Comparison of ENCODE assay signal across 8 mouse cellular contexts in genomic region chr2:164487115-164487527, GRCm38 (mm10). TPM values are rescaled to one million over a fixed set of nuclear protein-coding genes. Genes with fewer than 3 reads are reported as not detected.
A peak's percentile ranks its signal among the peaks of the same experiment; 100 is the strongest.
DNase-seq lines count a peak whose midpoint lies in the region; ATAC-seq and TF ChIP-seq lines count a peak whose summit lies in the region.

No protein-coding gene starts in this region.

- DNase-seq in liver, adult 2 months (ENCODE audit: extremely low read depth, low read depth, low spot score), result no peak
- DNase-seq in liver, result no peak
- DNase-seq in adrenal gland, adult 18-20 months (ENCODE audit: low spot score in 2 of 2), result no peak
- no peak for DNase-seq in adrenal gland, postnatal 14 days
- no peak for DNase-seq in kidney, adult 11 months

- peak; percentile 45; the same call in 1 of the 2 replicates for ATAC-seq in embryonic facial prominence, embryonic 15.5 days (ENCODE audit: insufficient number of reproducible peaks, low FRiP score, low TSS enrichment, low read depth)
- 0 out of 2 replicates have a peak, but pooled peaks have one; percentile 9 for ATAC-seq in intestine, postnatal 0 days
- no peak; the same call in 1 of the 2 replicates for ATAC-seq in neural tube, embryonic 14.5 days (ENCODE audit: low read depth)

- H3K79me2 ChIP-seq in liver, adult 2 months (ENCODE audit: control insufficient read depth, insufficient read depth, low read length), result no peaks in the 10 kb centered on the region

- H3K4me2 ChIP-seq in embryonic facial prominence, embryonic 15.5 days (replicated peaks), result peak overlapping the region; percentile 99
- peak overlapping the region; percentile 98 for H3K4me2 ChIP-seq in intestine, postnatal 0 days (replicated peaks; ENCODE audit: low read depth)
- H3K4me2 ChIP-seq in neural tube, embryonic 14.5 days (ENCODE audit: low read depth, low read length), result peak overlapping the region; percentile 99

- TF ChIP-seq POLR2A in liver, adult 2 months (IDR thresholded peaks at IDR 0.05; ENCODE audit: extremely low read depth, insufficient read depth, low read length), result no peak

- H3K9ac ChIP-seq in liver, adult 2 months (ENCODE audit: low read depth, low read length), result peak overlapping the region; percentile 92
- peak overlapping the region; percentile 50 for H3K9ac ChIP-seq in embryonic facial prominence, embryonic 15.5 days
- H3K9ac ChIP-seq in intestine, postnatal 0 days (ENCODE audit: low read depth, low read length), result peak overlapping the region; percentile 80
- H3K9ac ChIP-seq in neural tube, embryonic 14.5 days (replicated peaks; ENCODE audit: low read depth, low read length), result peak overlapping the region; percentile 64

- H3K36me3 ChIP-seq in liver, adult 2 months (ENCODE audit: control insufficient read depth, insufficient read depth, low read length), result no peaks in the 10 kb centered on the region
- H3K36me3 ChIP-seq in embryonic facial prominence, embryonic 15.5 days, result no peaks in the 10 kb centered on the region; the same call in 1 of the 2 replicates
- peaks cover 18% of the 10 kb centered on the region; the same call in 1 of the 2 replicates for H3K36me3 ChIP-seq in intestine, postnatal 0 days (ENCODE audit: control insufficient read depth, insufficient read depth)
- 0 out of 2 replicates have a peak, but pooled peaks cover 10% of the 10 kb centered on the region for H3K36me3 ChIP-seq in neural tube, embryonic 14.5 days (ENCODE audit: control insufficient read depth, insufficient read depth, low read length)

- H3K9me3 ChIP-seq in embryonic facial prominence, embryonic 15.5 days (replicated peaks), result no peaks in the 10 kb centered on the region
- H3K9me3 ChIP-seq in intestine, postnatal 0 days (ENCODE audit: control insufficient read depth), result no peaks in the 10 kb centered on the region
- H3K9me3 ChIP-seq in neural tube, embryonic 14.5 days (ENCODE audit: control insufficient read depth, low read length), result no peaks in the 10 kb centered on the region

- TF ChIP-seq CTCF in liver, adult 2 months (IDR thresholded peaks at IDR 0.05; ENCODE audit: low read depth, low read length), result no peak
- TF ChIP-seq CTCF in intestine, postnatal 0 days (IDR thresholded peaks at IDR 0.05; ENCODE audit: low read depth), result no peak

- no peak overlapping the region for H3K27ac ChIP-seq in liver, adult 2 months (replicated peaks; ENCODE audit: insufficient read depth, low read depth, low read length)
- no peak overlapping the region for H3K27ac ChIP-seq in embryonic facial prominence, embryonic 15.5 days (replicated peaks)
- no peak overlapping the region for H3K27ac ChIP-seq in intestine, postnatal 0 days (ENCODE audit: low read depth, low read length)
- no peak overlapping the region; the same call in 1 of the 2 replicates for H3K27ac ChIP-seq in neural tube, embryonic 14.5 days (ENCODE audit: low read depth, low read length)

- H3K4me3 ChIP-seq in liver, adult 2 months (ENCODE audit: insufficient read depth, low read depth, low read length), result peak overlapping the region; percentile 93
- peak overlapping the region; percentile 66 for H3K4me3 ChIP-seq in embryonic facial prominence, embryonic 15.5 days (replicated peaks)
- H3K4me3 ChIP-seq in intestine, postnatal 0 days (ENCODE audit: low read depth, low read length), result peak overlapping the region; percentile 84
- H3K4me3 ChIP-seq in neural tube, embryonic 14.5 days (ENCODE audit: low read depth, low read length), result peak overlapping the region; percentile 63

- WGBS in liver, adult 2 months, result 22% methylated on average over 11 of the region's 11 CpGs
- 16% methylated on average over 11 of the region's 11 CpGs for WGBS in embryonic facial prominence, embryonic 15.5 days
- 8% methylated on average over 11 of the region's 11 CpGs for WGBS in intestine, postnatal 0 days
- WGBS in neural tube, embryonic 14.5 days, result 12% methylated on average over 11 of the region's 11 CpGs

- H3K4me1 ChIP-seq in liver, adult 2 months (ENCODE audit: control insufficient read depth, insufficient read depth, low read length), result peaks cover 7% of the 10 kb centered on the region; the same call in 1 of the 2 replicates
- peaks cover 22% of the 10 kb centered on the region for H3K4me1 ChIP-seq in embryonic facial prominence, embryonic 15.5 days
- H3K4me1 ChIP-seq in intestine, postnatal 0 days (replicated peaks; ENCODE audit: control insufficient read depth, insufficient read depth, low read length), result no peaks in the 10 kb centered on the region
- 0 out of 2 replicates have a peak, but pooled peaks cover 3% of the 10 kb centered on the region for H3K4me1 ChIP-seq in neural tube, embryonic 14.5 days (ENCODE audit: control insufficient read depth, insufficient read depth, low read length)

- H3K27me3 ChIP-seq in liver, adult 2 months (ENCODE audit: control insufficient read depth, insufficient read depth, low read length), result no peaks in the 10 kb centered on the region; the same call in 1 of the 2 replicates
- H3K27me3 ChIP-seq in embryonic facial prominence, embryonic 15.5 days, result peaks cover 23% of the 10 kb centered on the region
- no peaks in the 10 kb centered on the region for H3K27me3 ChIP-seq in intestine, postnatal 0 days (replicated peaks; ENCODE audit: control insufficient read depth, insufficient read depth, low read length)
- H3K27me3 ChIP-seq in neural tube, embryonic 14.5 days (ENCODE audit: control insufficient read depth, insufficient read depth, low read length), result 0 out of 2 replicates have a peak, but pooled peaks cover 3% of the 10 kb centered on the region

RNA-seq across cellular contexts. Expression of gene Dbndd2, which starts 1.2 kb away (rescaled TPM):
- total RNA-seq in liver, adult 2 months (2014; rRNA removed), result 8.1 and 10.1 TPM in 2 replicates
- polyA plus RNA-seq in liver, adult 2 months (2012; rRNA removed), result 7.6 and 9.5 TPM in 2 replicates
- polyA plus RNA-seq in embryonic facial prominence, embryonic 15.5 days (2015; fragmentation: Nextera tagmentation; extraction: Ambion mirVana), result 8.4 and 10.3 TPM in 2 replicates
- polyA plus RNA-seq in intestine, postnatal 0 days (2015; fragmentation: Nextera tagmentation; extraction: Ambion mirVana), result 15.9 and 18.8 TPM in 2 replicates
- 13.7 and 15.6 TPM in 2 replicates for polyA plus RNA-seq in neural tube, embryonic 14.5 days (2014; fragmentation: Nextera tagmentation; extraction: Ambion mirVana)
- 10 to 100 TPM in 1 of 2 experiments, 1 to 10 TPM in 1; 7.6 to 20.9 TPM for total RNA-seq in adrenal gland, adult 18-20 months (2021)
- 10.0 and 13.8 TPM in 2 replicates for total RNA-seq in adrenal gland, postnatal 14 days (2021)

RNA-seq across cellular contexts. Expression of gene Pigt, which starts 10.2 kb away (rescaled TPM):
- 7.5 and 14.2 TPM in 2 replicates for total RNA-seq in liver, adult 2 months (2014; rRNA removed)
- 56.7 and 63.7 TPM in 2 replicates for polyA plus RNA-seq in liver, adult 2 months (2012; rRNA removed)
- polyA plus RNA-seq in embryonic facial prominence, embryonic 15.5 days (2015; fragmentation: Nextera tagmentation; extraction: Ambion mirVana), result 63.0 and 70.5 TPM in 2 replicates
- polyA plus RNA-seq in intestine, postnatal 0 days (2015; fragmentation: Nextera tagmentation; extraction: Ambion mirVana), result 75.8 and 83.0 TPM in 2 replicates
- polyA plus RNA-seq in neural tube, embryonic 14.5 days (2014; fragmentation: Nextera tagmentation; extraction: Ambion mirVana), result 96.6 and 118 TPM in 2 replicates
- 10 to 100 TPM; 63.3 to 93.6 TPM for total RNA-seq in adrenal gland, adult 18-20 months (2021)
- total RNA-seq in adrenal gland, postnatal 14 days (2021), result 85.2 and 89.0 TPM in 2 replicates

RNA-seq across cellular contexts. Expression of gene Trp53tg5, which starts 13.6 kb away (rescaled TPM):
- not detected in 2 replicates for total RNA-seq in liver, adult 2 months (2014; rRNA removed)
- not detected in 2 replicates for polyA plus RNA-seq in liver, adult 2 months (2012; rRNA removed)
- polyA plus RNA-seq in embryonic facial prominence, embryonic 15.5 days (2015; fragmentation: Nextera tagmentation; extraction: Ambion mirVana), result not detected in 2 replicates
- polyA plus RNA-seq in intestine, postnatal 0 days (2015; fragmentation: Nextera tagmentation; extraction: Ambion mirVana), result not detected in 2 replicates
- polyA plus RNA-seq in neural tube, embryonic 14.5 days (2014; fragmentation: Nextera tagmentation; extraction: Ambion mirVana), result not detected in 2 replicates
- total RNA-seq in adrenal gland, adult 18-20 months (2021), result not detected
- total RNA-seq in adrenal gland, postnatal 14 days (2021), result not detected in 2 replicates

RNA-seq across cellular contexts. Expression of gene Gm20458, which starts 26.4 kb away (rescaled TPM):
- 0.46 TPM in 1 of 2 replicates, not detected in the other for total RNA-seq in liver, adult 2 months (2014; rRNA removed)
- 11.7 and 14.2 TPM in 2 replicates for polyA plus RNA-seq in liver, adult 2 months (2012; rRNA removed)
- 12.2 and 12.5 TPM in 2 replicates for polyA plus RNA-seq in embryonic facial prominence, embryonic 15.5 days (2015; fragmentation: Nextera tagmentation; extraction: Ambion mirVana)
- polyA plus RNA-seq in intestine, postnatal 0 days (2015; fragmentation: Nextera tagmentation; extraction: Ambion mirVana), result 21.4 and 29.1 TPM in 2 replicates
- 3.0 and 3.1 TPM in 2 replicates for polyA plus RNA-seq in neural tube, embryonic 14.5 days (2014; fragmentation: Nextera tagmentation; extraction: Ambion mirVana)
- 1 to 10 TPM in 1 of 2 experiments, not detected in 1; 5.7 TPM for total RNA-seq in adrenal gland, adult 18-20 months (2021)
- 0.82 and 5.9 TPM in 2 replicates for total RNA-seq in adrenal gland, postnatal 14 days (2021)

RNA-seq across cellular contexts. Expression of gene Sys1, which starts 30.4 kb away (rescaled TPM):
- total RNA-seq in liver, adult 2 months (2014; rRNA removed), result 33.7 and 40.9 TPM in 2 replicates
- 145 and 157 TPM in 2 replicates for polyA plus RNA-seq in liver, adult 2 months (2012; rRNA removed)
- polyA plus RNA-seq in embryonic facial prominence, embryonic 15.5 days (2015; fragmentation: Nextera tagmentation; extraction: Ambion mirVana), result 66.3 and 67.8 TPM in 2 replicates
- polyA plus RNA-seq in intestine, postnatal 0 days (2015; fragmentation: Nextera tagmentation; extraction: Ambion mirVana), result 58.7 and 62.3 TPM in 2 replicates
- 88.9 and 96.3 TPM in 2 replicates for polyA plus RNA-seq in neural tube, embryonic 14.5 days (2014; fragmentation: Nextera tagmentation; extraction: Ambion mirVana)
- 10 to 100 TPM; 28.7 to 33.3 TPM for total RNA-seq in adrenal gland, adult 18-20 months (2021)
- 31.2 and 34.2 TPM in 2 replicates for total RNA-seq in adrenal gland, postnatal 14 days (2021)
